Mouse (Mus musculus): ENCODE measurements around the gene Krcc1.
"Not testable (repeated sequence)": the region's sequence is repeated elsewhere in the genome, so short reads cannot be mapped to it uniquely, and the experiment has no call there.

The Krcc1 gene

GRCm38 (mm10) chr6:71331491-71331890, 60.0 kb downstream of the Krcc1 start:
- not testable (repeated sequence) for DNase-seq (ENCODE audit: low read depth, low spot score)

DNA sequence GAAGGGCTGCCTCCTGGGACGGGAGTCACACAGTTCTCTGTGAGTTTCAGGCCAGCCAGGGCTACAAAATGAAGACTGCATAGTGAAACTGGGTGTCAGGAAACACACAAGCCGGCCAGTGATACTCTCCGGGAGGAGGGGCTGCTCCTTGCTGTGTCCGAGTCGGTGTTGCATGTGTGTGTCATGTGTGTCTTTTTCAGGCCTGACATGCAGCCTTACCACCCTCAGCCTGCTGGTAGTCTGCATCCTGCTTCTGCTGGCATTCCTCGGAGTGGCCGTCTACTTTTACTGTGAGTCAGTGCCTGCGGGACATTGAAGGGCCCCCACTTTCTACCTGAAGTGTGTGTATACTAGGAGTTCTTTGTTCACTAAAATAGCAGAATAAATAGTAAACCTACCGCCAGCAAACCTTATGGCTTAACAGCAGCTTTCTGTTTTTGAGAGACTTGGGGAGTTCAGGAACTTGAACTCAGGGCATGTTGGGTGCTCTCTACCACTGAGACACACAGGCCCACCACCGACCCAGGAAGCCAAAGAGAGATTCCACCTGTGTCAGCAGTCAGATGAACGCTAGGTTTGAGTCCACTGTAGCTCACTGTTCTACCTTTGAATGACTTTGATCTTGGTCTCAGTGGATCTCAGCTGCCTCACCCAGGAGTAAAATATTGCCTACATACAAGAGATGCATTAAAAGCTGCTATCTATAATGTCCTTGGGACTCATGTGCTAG, 60.9 kb downstream of the Krcc1 start:
- DNase-seq (ENCODE audit: low read depth, low spot score): no peak

DNA sequence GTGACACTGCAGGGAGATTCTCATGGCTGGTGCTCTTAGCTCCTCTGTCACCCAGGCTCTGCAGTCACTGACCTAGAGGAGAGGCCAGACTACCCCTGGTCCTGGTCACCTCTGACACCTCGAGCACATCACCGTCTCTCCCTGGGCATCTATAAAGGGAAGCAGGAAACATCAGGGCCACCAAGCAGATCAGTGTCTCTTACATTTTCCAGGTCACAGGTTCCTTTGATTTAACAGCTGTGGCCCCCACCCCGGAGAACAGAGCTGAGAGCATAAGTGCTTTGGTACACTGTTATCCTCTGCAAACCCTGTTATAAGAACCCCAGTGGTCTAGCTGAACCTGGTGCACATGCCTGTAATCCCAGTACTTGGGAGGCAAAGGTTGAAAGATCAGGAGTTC, 61.6 kb downstream of the Krcc1 start:
- no peak for DNase-seq (ENCODE audit: low read depth, low spot score)

GRCm38 (mm10) chr6:71333578-71334273, 62.2 kb downstream of the Krcc1 start:
- peak; percentile 9 for DNase-seq (ENCODE audit: low read depth, low spot score)
